Mouse (Mus musculus) liver, adult 2 months (tissue): ENCODE measurements around the gene Ror1.

Experiments used
- CTCF ChIP-seq: fragments of 200-500 bp; IDR thresholded peaks from 2 replicates; pipeline ENCODE4 v1.5.1; 2011; ENCODE audit warnings: low read depth, low read length, control low read depth
- POLR2A ChIP-seq: fragments of 200-500 bp; IDR thresholded peaks from 2 replicates; pipeline ENCODE4 v1.6.1; 2011; ENCODE audit warnings: low read length, control low read depth; ENCODE audit not compliant: insufficient read depth; ENCODE audit errors: extremely low read depth

- no peak for TF ChIP-seq CTCF
- no peak for TF ChIP-seq POLR2A
Measured at GRCm38 (mm10) chr4:100247826-100248225, 152.2 kb downstream of the Ror1 start.
